Mouse (Mus musculus): ENCODE data around the gene Olfr1423. TPM values are rescaled to one million over a fixed set of nuclear protein-coding genes. Genes with fewer than 3 reads are reported as not detected.

Olfr1423 gene
- polyA plus RNA-seq, 1 experiment = 0.01 TPM

GRCm38 (mm10) chr19:11995722-11996448, 45.2 kb downstream of the Olfr1423 start:
- Histone ChIP-seq H3K4me3 (ENCODE audit: insufficient read depth, poor library complexity, severe bottlenecking) (no peak overlapping the region), H3K27me3 (ENCODE audit: control insufficient read depth, insufficient read depth, insufficient read length) (no peaks in the 10 kb centered on the region), H3ac (ENCODE audit: control insufficient read depth, insufficient read length, low read depth) (no peak overlapping the region), H3K79me2 (ENCODE audit: control insufficient read depth, insufficient read depth) (no peaks in the 10 kb centered on the region), H3K79me3 (ENCODE audit: low read depth) (no peaks in the 10 kb centered on the region), H3K36me3 (ENCODE audit: control insufficient read depth, insufficient read depth) (peaks cover 44% of the 10 kb centered on the region)
- TF ChIP-seq CTCF (IDR thresholded peaks at IDR 0.05; ENCODE audit: control insufficient read depth, insufficient read depth, insufficient read length) (no peak), MAX (IDR thresholded peaks at IDR 0.05) (no peak), MYOD1 (IDR thresholded peaks at IDR 0.05; ENCODE audit: control insufficient read depth, insufficient read length, low read depth) (no peak), FOSL1 (IDR thresholded peaks at IDR 0.05; ENCODE audit: insufficient read depth, low read length, poor library complexity, severe bottlenecking) (no peak), MYOG (IDR thresholded peaks at IDR 0.05; ENCODE audit: control insufficient read depth, extremely low read depth, insufficient read length) (no peak), USF1 (IDR thresholded peaks at IDR 0.05; ENCODE audit: low read depth) (no peak), CEBPB (IDR thresholded peaks at IDR 0.05; ENCODE audit: low read depth) (no peak)

DNA sequence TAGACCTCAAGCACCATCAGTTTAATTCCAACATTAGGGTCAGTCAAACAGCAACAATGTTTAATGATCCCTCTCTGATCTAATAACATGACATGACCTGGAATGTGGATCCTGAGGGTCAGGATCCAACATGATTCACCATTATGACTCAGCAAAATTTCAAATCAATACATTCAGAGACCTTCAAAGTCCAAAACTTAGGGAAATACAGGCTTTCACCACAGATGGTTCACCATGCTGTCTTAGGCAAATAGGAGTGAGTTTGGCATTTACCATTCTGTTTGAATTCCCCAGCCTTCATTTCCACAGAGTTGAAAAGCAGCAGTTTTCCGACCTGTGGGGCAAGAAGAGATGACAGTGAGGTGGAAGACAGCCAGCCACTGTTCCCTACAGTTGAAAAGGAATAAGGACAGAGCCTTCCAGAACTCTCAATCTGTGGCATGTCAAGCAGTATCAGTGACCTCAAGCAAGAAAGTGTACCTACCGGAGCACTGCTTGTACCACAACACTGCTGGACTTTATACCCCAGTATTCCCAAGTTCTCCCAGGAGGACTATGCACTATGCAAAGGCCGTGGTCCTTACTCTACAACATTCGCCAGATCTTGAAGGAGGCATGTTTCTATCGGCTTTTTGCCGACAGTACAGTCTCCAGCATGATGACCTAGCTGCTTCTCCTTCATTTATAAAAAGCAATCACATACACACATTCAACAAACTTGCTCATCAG, 46.2 kb downstream of the Olfr1423 start:
- peaks cover 50% of the 10 kb centered on the region for H3K36me3 ChIP-seq (ENCODE audit: control insufficient read depth, insufficient read depth)
- H3ac ChIP-seq (ENCODE audit: control insufficient read depth, insufficient read length, low read depth) = no peak overlapping the region
- TF ChIP-seq MYOG (IDR thresholded peaks at IDR 0.05; ENCODE audit: control insufficient read depth, extremely low read depth, insufficient read length) = no peak
- TF ChIP-seq CEBPB (IDR thresholded peaks at IDR 0.05; ENCODE audit: low read depth) = no peak
- no peak for TF ChIP-seq MAX (IDR thresholded peaks at IDR 0.05)
- no peak for TF ChIP-seq USF1 (IDR thresholded peaks at IDR 0.05; ENCODE audit: low read depth)
- no peak for TF ChIP-seq MYOD1 (IDR thresholded peaks at IDR 0.05; ENCODE audit: control insufficient read depth, insufficient read length, low read depth)
- no peak for TF ChIP-seq CTCF (IDR thresholded peaks at IDR 0.05; ENCODE audit: control insufficient read depth, insufficient read depth, insufficient read length)
- TF ChIP-seq FOSL1 (IDR thresholded peaks at IDR 0.05; ENCODE audit: insufficient read depth, low read length, poor library complexity, severe bottlenecking) = no peak
- H3K27me3 ChIP-seq (ENCODE audit: control insufficient read depth, insufficient read depth, insufficient read length) = no peaks in the 10 kb centered on the region
- no peak overlapping the region for H3K4me3 ChIP-seq (ENCODE audit: insufficient read depth, poor library complexity, severe bottlenecking)
- H3K79me3 ChIP-seq (ENCODE audit: low read depth) = no peaks in the 10 kb centered on the region
- no peaks in the 10 kb centered on the region for H3K79me2 ChIP-seq (ENCODE audit: control insufficient read depth, insufficient read depth)

- Histone ChIP-seq H3ac (ENCODE audit: control insufficient read depth, insufficient read length, low read depth) (no peak overlapping the region), H3K36me3 (ENCODE audit: control insufficient read depth, insufficient read depth) (peaks cover 68% of the 10 kb centered on the region), H3K27me3 (ENCODE audit: control insufficient read depth, insufficient read depth, insufficient read length) (no peaks in the 10 kb centered on the region), H3K79me3 (ENCODE audit: low read depth) (no peaks in the 10 kb centered on the region), H3K4me3 (ENCODE audit: insufficient read depth, poor library complexity, severe bottlenecking) (no peak overlapping the region), H3K79me2 (ENCODE audit: control insufficient read depth, insufficient read depth) (no peaks in the 10 kb centered on the region)
- no peak for TF ChIP-seq MAX (IDR thresholded peaks at IDR 0.05)
- TF ChIP-seq CEBPB (IDR thresholded peaks at IDR 0.05; ENCODE audit: low read depth) = no peak
These were observed 48.6 kb downstream of the Olfr1423 start for GRCm38 (mm10) chr19:11992441-11993029.

- Histone ChIP-seq H3K79me3 (ENCODE audit: low read depth) (no peaks in the 10 kb centered on the region), H3K79me2 (ENCODE audit: control insufficient read depth, insufficient read depth) (no peaks in the 10 kb centered on the region), H3K4me3 (ENCODE audit: insufficient read depth, poor library complexity, severe bottlenecking) (no peak overlapping the region), H3ac (ENCODE audit: control insufficient read depth, insufficient read length, low read depth) (no peak overlapping the region), H3K36me3 (ENCODE audit: control insufficient read depth, insufficient read depth) (peaks cover 73% of the 10 kb centered on the region), H3K27me3 (ENCODE audit: control insufficient read depth, insufficient read depth, insufficient read length) (no peaks in the 10 kb centered on the region)
- TF ChIP-seq FOSL1 (IDR thresholded peaks at IDR 0.05; ENCODE audit: insufficient read depth, low read length, poor library complexity, severe bottlenecking) (no peak), CTCF (IDR thresholded peaks at IDR 0.05; ENCODE audit: control insufficient read depth, insufficient read depth, insufficient read length) (no peak), MYOD1 (IDR thresholded peaks at IDR 0.05; ENCODE audit: control insufficient read depth, insufficient read length, low read depth) (no peak), USF1 (IDR thresholded peaks at IDR 0.05; ENCODE audit: low read depth) (no peak), MYOG (IDR thresholded peaks at IDR 0.05; ENCODE audit: control insufficient read depth, extremely low read depth, insufficient read length) (no peak), CEBPB (IDR thresholded peaks at IDR 0.05; ENCODE audit: low read depth) (no peak), MAX (IDR thresholded peaks at IDR 0.05) (no peak)
These were observed 49.1 kb downstream of the Olfr1423 start for GRCm38 (mm10) chr19:11992034-11992433.

DNA sequence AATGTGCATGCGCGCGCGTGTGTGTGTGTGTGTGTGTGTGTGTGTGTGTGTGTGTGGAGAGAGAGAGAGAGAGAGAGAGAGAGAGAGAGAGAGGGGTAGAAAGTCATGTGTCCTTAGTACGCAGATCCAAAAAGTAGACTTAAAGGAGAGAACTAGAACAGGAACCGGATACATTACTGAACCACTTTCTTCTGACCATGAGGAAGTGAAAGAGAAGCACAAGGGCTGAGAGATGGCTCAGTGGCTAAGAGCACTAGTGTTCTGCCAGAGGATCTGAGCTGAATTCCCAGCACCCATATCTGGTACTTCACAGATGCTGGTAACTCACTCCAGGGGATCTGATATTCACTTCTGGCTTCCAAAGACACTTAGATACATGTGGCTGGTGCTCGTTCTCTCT, 51.8 kb downstream of the Olfr1423 start:
- H3K79me3 ChIP-seq (ENCODE audit: low read depth) = no peaks in the 10 kb centered on the region
- H3K27me3 ChIP-seq (ENCODE audit: control insufficient read depth, insufficient read depth, insufficient read length) = no peaks in the 10 kb centered on the region

More for the DNA sequence above, 51.8 kb downstream of the Olfr1423 start:
- no peak for TF ChIP-seq MAX (IDR thresholded peaks at IDR 0.05)
- no peak for TF ChIP-seq MYOD1 (IDR thresholded peaks at IDR 0.05; ENCODE audit: control insufficient read depth, insufficient read length, low read depth)
- TF ChIP-seq CEBPB (IDR thresholded peaks at IDR 0.05; ENCODE audit: low read depth) = no peak
- no peak for TF ChIP-seq MYOG (IDR thresholded peaks at IDR 0.05; ENCODE audit: control insufficient read depth, extremely low read depth, insufficient read length)
- TF ChIP-seq CTCF (IDR thresholded peaks at IDR 0.05; ENCODE audit: control insufficient read depth, insufficient read depth, insufficient read length) = no peak
- TF ChIP-seq USF1 (IDR thresholded peaks at IDR 0.05; ENCODE audit: low read depth) = no peak
- TF ChIP-seq FOSL1 (IDR thresholded peaks at IDR 0.05; ENCODE audit: insufficient read depth, low read length, poor library complexity, severe bottlenecking) = no peak
- Histone ChIP-seq H3ac (ENCODE audit: control insufficient read depth, insufficient read length, low read depth) (no peak overlapping the region), H3K79me2 (ENCODE audit: control insufficient read depth, insufficient read depth) (no peaks in the 10 kb centered on the region), H3K36me3 (ENCODE audit: control insufficient read depth, insufficient read depth) (peaks cover 74% of the 10 kb centered on the region), H3K4me3 (ENCODE audit: insufficient read depth, poor library complexity, severe bottlenecking) (no peak overlapping the region)
